Comparison of ENCODE assay signal across 27 mouse cellular contexts in the genomic region with DNA sequence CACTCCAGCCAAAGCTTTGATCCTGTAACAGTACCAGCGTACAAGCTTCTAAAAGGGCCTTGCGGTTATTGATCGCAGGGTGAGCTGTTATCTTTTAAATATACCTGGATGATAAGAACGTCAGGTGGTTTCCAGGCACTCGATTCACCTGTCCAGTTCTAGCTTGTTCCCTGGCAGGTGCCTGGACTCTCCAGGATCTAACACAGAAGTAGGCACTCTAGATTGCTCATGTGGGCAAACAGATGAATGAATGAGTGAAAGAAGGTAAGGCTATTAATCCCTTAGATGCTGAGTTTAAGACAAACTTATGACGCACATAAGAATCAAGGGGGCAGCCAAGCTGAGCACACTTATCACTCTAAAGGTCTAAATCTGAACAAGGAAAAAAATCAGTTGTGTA.
DNase-seq lines count a peak whose midpoint lies in the region; TF ChIP-seq lines count a peak whose summit lies in the region.
"Had no signal": no experiment of that assay in that cellular context is flagged by ENCODE, and none has a peak within 500 bp of the region (broad histone marks: within the 10 kb centered on the region; RNA-seq: fewer than 3 reads in every experiment).

No protein-coding gene starts in this region.

- peak overlapping the region; percentile 20; the same call in 1 of the 2 replicates for H3K27ac ChIP-seq in left cerebral cortex, adult 2 months
- H3K27ac ChIP-seq in testis, adult 2 months (ENCODE audit: control insufficient read depth, insufficient read depth, low read depth, low read length): peak overlapping the region; percentile 16; the same call in 1 of the 2 replicates
- 0 out of 2 replicates have a peak overlapping the region, but pooled peaks have one; percentile 5 for H3K27ac ChIP-seq in olfactory bulb, adult 2 months (ENCODE audit: insufficient read depth, low read depth, low read length)
- H3K27ac ChIP-seq: embryonic facial prominence, embryonic 12.5 days; forebrain, embryonic 12.5 days; heart, embryonic 10.5 days; limb, embryonic 13.5 days; liver, embryonic 15.5 days; neural tube, embryonic 12.5 days had no signal

- no peaks in the 10 kb centered on the region for H3K36me3 ChIP-seq in testis, adult 2 months (ENCODE audit: control insufficient read depth, insufficient read depth, low read length)
- H3K36me3 ChIP-seq: embryonic facial prominence, embryonic 12.5 days; forebrain, embryonic 12.5 days; G1E; heart, embryonic 10.5 days; limb, embryonic 13.5 days; liver, embryonic 15.5 days; neural tube, embryonic 12.5 days had no signal

- no peak for DNase-seq in left cerebral cortex, adult 2 months (ENCODE audit: extremely low spot score in 1 of 2, low spot score in 2 of 2)
- DNase-seq in left cerebral cortex, postnatal 36 days (ENCODE audit: low spot score in 2 of 2): no peak
- no peak for DNase-seq in testis, postnatal 10 days (ENCODE audit: low spot score)
- DNase-seq in right cerebral cortex, postnatal 25 days: no peak
- no peak for DNase-seq in T-cell, adult 2 months (ENCODE audit: low spot score)
- DNase-seq: adrenal gland, adult 2 months; B cell, adult 2 months; cerebellum, adult 11 months; cerebellum, postnatal 10 days; kidney, postnatal 10 days; layer of hippocampus, postnatal 36 days; lung, postnatal 14 days; midbrain, embryonic 14.5 days; retina, postnatal 1 day; thymus, postnatal 36 days had no signal

- H3K27me3 ChIP-seq in testis, adult 2 months (ENCODE audit: control insufficient read depth, insufficient read depth, low read length): no peaks in the 10 kb centered on the region
- H3K27me3 ChIP-seq: CH12.LX; embryonic facial prominence, embryonic 12.5 days; forebrain, embryonic 12.5 days; limb, embryonic 13.5 days; neural tube, embryonic 12.5 days; Patski had no signal

- TF ChIP-seq POLR2A in testis, adult 2 months (IDR thresholded peaks at IDR 0.05; ENCODE audit: control insufficient read depth, low read depth, low read length): no peak
- TF ChIP-seq POLR2A in olfactory bulb, adult 2 months (IDR thresholded peaks at IDR 0.05; ENCODE audit: insufficient read depth, low read depth, low read length): no peak

- no peak overlapping the region for H3K4me3 ChIP-seq in left cerebral cortex, adult 2 months
- H3K4me3 ChIP-seq in testis, adult 2 months (ENCODE audit: control insufficient read depth, low read depth, low read length): no peak overlapping the region
- no peak overlapping the region for H3K4me3 ChIP-seq in olfactory bulb, adult 2 months (ENCODE audit: insufficient read depth, low read depth, low read length)
- H3K4me3 ChIP-seq: embryonic facial prominence, embryonic 12.5 days; erythroblast, embryonic 14.5 days; forebrain, embryonic 12.5 days; heart, embryonic 10.5 days; limb, embryonic 13.5 days; liver, embryonic 15.5 days; neural tube, embryonic 12.5 days had no signal

- no peak for TF ChIP-seq CTCF in left cerebral cortex, adult 2 months (IDR thresholded peaks at IDR 0.05)
- no peak for TF ChIP-seq CTCF in testis, adult 2 months (IDR thresholded peaks at IDR 0.05; ENCODE audit: control insufficient read depth, insufficient read depth, insufficient replicate concordance, low read depth, low read length)
- TF ChIP-seq CTCF in olfactory bulb, adult 2 months (IDR thresholded peaks at IDR 0.05; ENCODE audit: insufficient read depth, low read depth, low read length): no peak

- H3K4me1 ChIP-seq in testis, adult 2 months (ENCODE audit: control insufficient read depth, insufficient read depth, low read length): peaks cover 8% of the 10 kb centered on the region
- peaks cover 31% of the 10 kb centered on the region for H3K4me1 ChIP-seq in olfactory bulb, adult 2 months (ENCODE audit: control insufficient read depth, insufficient read depth, low read length)
- H3K4me1 ChIP-seq: embryonic facial prominence, embryonic 12.5 days; neural tube, embryonic 12.5 days had no signal

- intact Hi-C loops in left cerebral cortex, adult 2 months (cut with DNase I): no loop called here
- intact Hi-C loops in left cerebral cortex, postnatal 36 days (cut with DNase I): no loop called here

- 91% methylated on average over 6 of the region's 6 CpGs for WGBS in olfactory bulb, adult 2 months
